In the genomic region with DNA sequence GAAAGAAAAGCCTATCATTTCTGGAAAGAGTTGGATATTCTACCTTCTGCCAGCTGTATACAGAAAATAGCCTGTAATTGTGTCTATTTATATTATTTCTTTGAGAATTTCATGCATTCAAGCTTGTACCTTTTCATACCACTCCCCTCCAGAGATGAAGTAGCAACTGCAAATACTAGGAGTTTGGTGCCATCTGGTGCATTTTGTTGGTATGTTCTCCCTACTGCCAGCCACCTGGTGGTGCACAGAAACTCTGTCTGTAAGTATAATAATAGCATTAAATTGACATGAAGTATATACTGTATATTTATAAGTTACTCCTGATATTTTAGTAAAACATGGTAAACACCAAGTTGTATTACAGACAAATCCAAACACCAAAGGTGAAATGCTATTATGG, we compare ENCODE assay signal across 9 mouse cellular contexts. TPM values are rescaled to one million over a fixed set of nuclear protein-coding genes. Genes with fewer than 3 reads are reported as not detected.
DNase-seq lines count a peak whose midpoint lies in the region; ATAC-seq and TF ChIP-seq lines count a peak whose summit lies in the region.
"Had no signal": no experiment of that assay in that cellular context is flagged by ENCODE, and none has a peak within 500 bp of the region (broad histone marks: within the 10 kb centered on the region; RNA-seq: fewer than 3 reads in every experiment).

No protein-coding gene starts in this region.

- no peak overlapping the region for H3K9ac ChIP-seq in kidney, postnatal 0 days (ENCODE audit: low read depth, low read length)

- no peaks in the 10 kb centered on the region for H3K36me3 ChIP-seq in kidney, postnatal 0 days (ENCODE audit: insufficient read depth, low read length)
- H3K36me3 ChIP-seq in splenic B cell, adult 2 months (ENCODE audit: control insufficient read depth, insufficient read depth, low read length, poor library complexity, severe bottlenecking) = no peaks in the 10 kb centered on the region

- no peak for ATAC-seq in kidney, postnatal 0 days (replicated peaks; ENCODE audit: low FRiP score, low read depth)

- DNase-seq in cerebellum, adult 2 months = peak in 1 of 2 experiments; percentile 18
- no peak for DNase-seq in cerebellum, adult 11 months
- DNase-seq in left cerebral cortex, postnatal 14 days (ENCODE audit: low spot score in 2 of 2) = peak; percentile 28 to 29
- DNase-seq in left cerebral cortex, postnatal 36 days (ENCODE audit: low spot score in 2 of 2) = no peak
- peak; percentile 20 to 28 for DNase-seq in adrenal gland, adult 18-20 months (ENCODE audit: low spot score in 2 of 2)
- DNase-seq in kidney, postnatal 0 days (ENCODE audit: low spot score) = peak; percentile 73
- peak; percentile 9 for DNase-seq in splenic B cell, adult 2 months (ENCODE audit: low read depth, low spot score)
- no peak for DNase-seq in yolk sac, embryonic 10.5 days (ENCODE audit: low spot score)

- no peaks in the 10 kb centered on the region for H3K9me3 ChIP-seq in kidney, postnatal 0 days (replicated peaks; ENCODE audit: low read length)

- no peaks in the 10 kb centered on the region for H3K27me3 ChIP-seq in cerebellum, adult 2 months (ENCODE audit: control insufficient read depth, insufficient read depth, low read length)
- H3K27me3 ChIP-seq in kidney, postnatal 0 days (ENCODE audit: insufficient read depth, low read length) = no peaks in the 10 kb centered on the region
- no peaks in the 10 kb centered on the region for H3K27me3 ChIP-seq in splenic B cell, adult 2 months (ENCODE audit: control insufficient read depth, insufficient read depth, low read length, poor library complexity, severe bottlenecking)

- no peak overlapping the region for H3K4me3 ChIP-seq in cerebellum, adult 2 months (replicated peaks; ENCODE audit: insufficient read depth, low read depth, low read length)
- no peak overlapping the region for H3K4me3 ChIP-seq in kidney, postnatal 0 days (replicated peaks; ENCODE audit: low read depth, low read length)

- intact Hi-C loops in left cerebral cortex, postnatal 14 days (cut with DNase I) = no loop called here
- intact Hi-C loops in left cerebral cortex, postnatal 36 days (cut with DNase I) = no loop called here

- peak; percentile 61 for TF ChIP-seq CTCF in cerebellum, adult 2 months (IDR thresholded peaks at IDR 0.05; ENCODE audit: borderline replicate concordance, insufficient read depth, low read depth, low read length)
- peak; percentile 95 for TF ChIP-seq CTCF in kidney, postnatal 0 days (IDR thresholded peaks at IDR 0.05; ENCODE audit: low read depth)

- no peak overlapping the region for H3K27ac ChIP-seq in cerebellum, adult 2 months (ENCODE audit: insufficient read depth, low read length)
- H3K27ac ChIP-seq in kidney, postnatal 0 days = no peak overlapping the region

- no peaks in the 10 kb centered on the region for H3K4me1 ChIP-seq in cerebellum, adult 2 months (ENCODE audit: control insufficient read depth, insufficient read depth, low read length)
- H3K4me1 ChIP-seq in kidney, postnatal 0 days (replicated peaks; ENCODE audit: insufficient read depth, low read length) = no peaks in the 10 kb centered on the region

- TF ChIP-seq POLR2A in cerebellum, adult 2 months (IDR thresholded peaks at IDR 0.05; ENCODE audit: borderline replicate concordance, insufficient read depth, low read length) = no peak

- H3K4me2 ChIP-seq in kidney, postnatal 0 days (ENCODE audit: low read length) = no peak overlapping the region

RNA-seq across cellular contexts. Expression of a gene that starts 4.4 kb away (rescaled TPM):
- polyA plus RNA-seq in cerebellum, adult 2 months (2012; rRNA removed) = 0.51 and 0.57 TPM in 2 replicates
- 1 to 10 TPM in 1 of 2 experiments, under 1 TPM in 1; 0.47 to 1.0 TPM for total RNA-seq in left cerebral cortex, postnatal 14 days (2021)
- total RNA-seq in left cerebral cortex, postnatal 36 days (2021) = 1 to 10 TPM; 1.1 to 1.3 TPM
- total RNA-seq in adrenal gland, adult 18-20 months (2021) = 1 to 10 TPM in 1 of 2 experiments, under 1 TPM in 1; 0.46 to 1.4 TPM
- polyA plus RNA-seq in kidney, postnatal 0 days (2015; fragmentation: Nextera tagmentation; extraction: Ambion mirVana) = 0.51 and 1.3 TPM in 2 replicates

RNA-seq across cellular contexts. Expression of a gene that starts 33.1 kb away (rescaled TPM):
- polyA plus RNA-seq in cerebellum, adult 2 months (2012; rRNA removed) = not detected in 2 replicates
- total RNA-seq in left cerebral cortex, postnatal 14 days (2021) = under 1 TPM; 0.19 to 0.24 TPM
- under 1 TPM in 1 of 2 experiments, not detected in 1; 0.07 TPM for total RNA-seq in left cerebral cortex, postnatal 36 days (2021)
- total RNA-seq in adrenal gland, adult 18-20 months (2021) = 1 to 10 TPM in 1 of 2 experiments, under 1 TPM in 1; 0.32 to 1.4 TPM
- 19.9 and 23.4 TPM in 2 replicates for polyA plus RNA-seq in kidney, postnatal 0 days (2015; fragmentation: Nextera tagmentation; extraction: Ambion mirVana)
- total RNA-seq: heart, adult 18-20 months had no signal

Comparison
In these comparisons a context has a peak if more than half of its experiments do, and no peak if none do; other contexts are left out.
1. DNase-seq: peak in left cerebral cortex, postnatal 14 days (2 of 2), adrenal gland, adult 18-20 months (2 of 2), kidney, postnatal 0 days (single experiment) and splenic B cell, adult 2 months (single experiment); none in cerebellum, adult 11 months (single experiment), left cerebral cortex, postnatal 36 days (0 of 2) and yolk sac, embryonic 10.5 days (single experiment).